Mouse (Mus musculus) limb, embryonic 15.5 days (tissue): ENCODE measurements around the gene Gm21885. TPM values are rescaled to one million over a fixed set of nuclear protein-coding genes. Genes with fewer than 3 reads are reported as not detected.
A peak's percentile ranks its signal among the peaks of the same experiment; 100 is the strongest.

Experiments
- ATAC-seq: fragments of 200-750 bp; cut with Nextera tagmentation; 2 replicates; pipeline ENCODE4 v1.8.0; 2017; ENCODE audit warnings: low read depth, moderate TSS enrichment; ENCODE audit not compliant: insufficient number of reproducible peaks, low FRiP score, low TSS enrichment
- H3K27ac ChIP-seq: fragments of 300-500 bp; sonication (generic); 2 replicates; pipeline ENCODE4 v1.5.1; 2015; ENCODE audit warnings: moderate library complexity, mild to moderate bottlenecking, inconsistent platforms
- H3K27me3 ChIP-seq: fragments of 300-500 bp; sonication (generic); 2 replicates; pipeline ENCODE4 v1.6.1; 2015; ENCODE audit warnings: inconsistent platforms
- H3K36me3 ChIP-seq: fragments of 300-500 bp; sonication (generic); 2 replicates; pipeline ENCODE4 v1.6.1; 2015; ENCODE audit warnings: inconsistent platforms
- H3K4me1 ChIP-seq: fragments of 300-500 bp; sonication (generic); 2 replicates; pipeline ENCODE4 v1.6.1; 2015; ENCODE audit warnings: inconsistent platforms
- H3K4me2 ChIP-seq: fragments of 300-500 bp; sonication (generic); 2 replicates; pipeline ENCODE4 v1.6.1; 2015; ENCODE audit warnings: mild to moderate bottlenecking, inconsistent platforms
- H3K4me3 ChIP-seq: fragments of 300-500 bp; sonication (generic); 2 replicates; pipeline ENCODE4 v1.5.1; 2015; ENCODE audit warnings: mild to moderate bottlenecking, inconsistent platforms
- H3K9ac ChIP-seq: fragments of 300-500 bp; sonication (generic); 2 replicates; pipeline ENCODE4 v1.6.1; 2015; ENCODE audit warnings: inconsistent platforms
- H3K9me3 ChIP-seq: fragments of 300-500 bp; sonication (generic); 2 replicates; pipeline ENCODE4 v1.6.1; 2016; ENCODE audit warnings: inconsistent platforms
- whole genome bisulfite sequencing: fragments of 180-500 bp; shearing (Covaris S2); methylation state at CpG from one replicate; pipeline ENCODE4 v1.1.7; 2015; 5-methylcytosine and 5-hydroxymethylcytosine counted together
- polyA plus RNA-seq: library from polyadenylated mRNA; unstranded; fragments of >200 nt; fragmentation: Nextera tagmentation; extraction: Ambion mirVana; gene quantifications from 2 replicates; pipeline ENCODE4 v1.2.1, GENCODE M21; 2015

The Gm21885 gene
- 0.19 TPM in 1 of 2 replicates, not detected in the other for polyA plus RNA-seq

GRCm38 (mm10) chr11:94281199-94282181, at the start of gene Gm21885:
Gm21885 (plus strand) TSS chr11:94281873.
- Histone ChIP-seq H3K4me1 (peaks cover 23% of the 10 kb centered on the region), H3K4me3 (no peak within 1 kb of the TSS), H3K9ac (no peak within 1 kb of the TSS), H3K27ac (peak within 1 kb of the TSS; percentile 35), H3K36me3 (peaks cover 25% of the 10 kb centered on the region), H3K4me2 (no peak within 1 kb of the TSS), H3K27me3 (no peaks in the 10 kb centered on the region), H3K9me3 (no peaks in the 10 kb centered on the region)
- 73% methylated on average over 11 of the region's 11 CpGs for WGBS
- ATAC-seq: no peak

- H3K9me3 ChIP-seq: no peaks in the 10 kb centered on the region
- H3K4me1 ChIP-seq: peaks cover 20% of the 10 kb centered on the region
- ATAC-seq: no peak
- WGBS: 87% methylated on average over 6 of the region's 6 CpGs
- no peaks in the 10 kb centered on the region for H3K36me3 ChIP-seq
- H3K4me2 ChIP-seq: no peak overlapping the region
- no peak overlapping the region for H3K9ac ChIP-seq
- no peaks in the 10 kb centered on the region for H3K27me3 ChIP-seq
- H3K27ac ChIP-seq: no peak overlapping the region
- no peak overlapping the region for H3K4me3 ChIP-seq
These were observed 48.3 kb upstream of the Gm21885 start for GRCm38 (mm10) chr11:94233405-94233804.

- Histone ChIP-seq H3K27ac (no peak overlapping the region), H3K4me1 (peaks cover 18% of the 10 kb centered on the region), H3K27me3 (no peaks in the 10 kb centered on the region), H3K9ac (no peak overlapping the region), H3K4me2 (no peak overlapping the region), H3K4me3 (no peak overlapping the region), H3K9me3 (no peaks in the 10 kb centered on the region), H3K36me3 (no peaks in the 10 kb centered on the region)
- no peak for ATAC-seq
- WGBS: 86% methylated on average over 12 of the region's 12 CpGs
These were observed 47.3 kb upstream of the Gm21885 start for GRCm38 (mm10) chr11:94234380-94234779.

- Histone ChIP-seq H3K4me2 (no peak overlapping the region), H3K4me3 (no peak overlapping the region), H3K9me3 (no peaks in the 10 kb centered on the region), H3K27me3 (no peaks in the 10 kb centered on the region), H3K9ac (no peak overlapping the region), H3K36me3 (no peaks in the 10 kb centered on the region), H3K27ac (no peak overlapping the region), H3K4me1 (peaks cover 19% of the 10 kb centered on the region)
- ATAC-seq: no peak
- WGBS: 84% methylated on average over 8 of the region's 8 CpGs
These were observed 46.8 kb upstream of the Gm21885 start for GRCm38 (mm10) chr11:94234857-94235256.

- Histone ChIP-seq H3K4me1 (peaks cover 22% of the 10 kb centered on the region), H3K36me3 (no peaks in the 10 kb centered on the region), H3K9ac (no peak overlapping the region), H3K4me2 (peak overlapping the region; percentile 32; the same call in 1 of the 2 replicates), H3K27me3 (no peaks in the 10 kb centered on the region), H3K9me3 (no peaks in the 10 kb centered on the region), H3K27ac (0 out of 2 replicates have a peak overlapping the region, but pooled peaks have one; percentile 14), H3K4me3 (no peak overlapping the region)
- WGBS: 21% methylated on average over 3 of the region's 3 CpGs
- peak; percentile 74 for ATAC-seq
These were observed 45.6 kb upstream of the Gm21885 start for GRCm38 (mm10) chr11:94236074-94236473.

- Histone ChIP-seq H3K4me3 (no peak overlapping the region), H3K27ac (no peak overlapping the region), H3K9ac (no peak overlapping the region), H3K4me1 (peaks cover 43% of the 10 kb centered on the region), H3K36me3 (no peaks in the 10 kb centered on the region), H3K27me3 (no peaks in the 10 kb centered on the region), H3K9me3 (no peaks in the 10 kb centered on the region), H3K4me2 (no peak overlapping the region)
- 93% methylated on average over 8 of the region's 8 CpGs for WGBS
- ATAC-seq: no peak
These were observed 42.9 kb upstream of the Gm21885 start for GRCm38 (mm10) chr11:94238786-94239185.

GRCm38 (mm10) chr11:94239706-94240105, 42.0 kb upstream of the Gm21885 start:
- Histone ChIP-seq H3K4me1 (peaks cover 52% of the 10 kb centered on the region), H3K27ac (no peak overlapping the region), H3K27me3 (no peaks in the 10 kb centered on the region), H3K9ac (no peak overlapping the region), H3K36me3 (no peaks in the 10 kb centered on the region), H3K9me3 (no peaks in the 10 kb centered on the region), H3K4me2 (no peak overlapping the region), H3K4me3 (no peak overlapping the region)
- WGBS: 36% methylated on average over 9 of the region's 9 CpGs
- no peak for ATAC-seq

GRCm38 (mm10) chr11:94242760-94243421, 38.8 kb upstream of the Gm21885 start:
- Histone ChIP-seq H3K4me3 (peak overlapping the region; percentile 29), H3K27me3 (no peaks in the 10 kb centered on the region), H3K36me3 (no peaks in the 10 kb centered on the region), H3K9ac (0 out of 2 replicates have a peak overlapping the region, but pooled peaks have one; percentile 26), H3K9me3 (no peaks in the 10 kb centered on the region), H3K4me2 (peak overlapping the region; percentile 55), H3K27ac (peak overlapping the region; percentile 84), H3K4me1 (peaks cover 76% of the 10 kb centered on the region)
- ATAC-seq: peak; percentile 26; the same call in 1 of the 2 replicates
- 1% methylated on average over 29 of the region's 29 CpGs for WGBS

- H3K9me3 ChIP-seq: no peaks in the 10 kb centered on the region
- H3K9ac ChIP-seq: no peak overlapping the region
- H3K27ac ChIP-seq: peak overlapping the region; percentile 84
- H3K36me3 ChIP-seq: no peaks in the 10 kb centered on the region
- no peak for ATAC-seq
- WGBS: 20% methylated on average over 15 of the region's 15 CpGs
- H3K27me3 ChIP-seq: no peaks in the 10 kb centered on the region
- H3K4me1 ChIP-seq: peaks cover 78% of the 10 kb centered on the region
- H3K4me3 ChIP-seq: peak overlapping the region; percentile 29
- H3K4me2 ChIP-seq: peak overlapping the region; percentile 55
These were observed 38.1 kb upstream of the Gm21885 start for GRCm38 (mm10) chr11:94243422-94244180.

GRCm38 (mm10) chr11:94244385-94244784, 37.3 kb upstream of the Gm21885 start:
- no peak overlapping the region for H3K4me3 ChIP-seq
- peak overlapping the region; percentile 93 for H3K27ac ChIP-seq
- peaks cover 76% of the 10 kb centered on the region for H3K4me1 ChIP-seq
- WGBS: 40% methylated on average over 9 of the region's 9 CpGs
- H3K36me3 ChIP-seq: no peaks in the 10 kb centered on the region
- no peak for ATAC-seq
- no peaks in the 10 kb centered on the region for H3K9me3 ChIP-seq
- H3K27me3 ChIP-seq: no peaks in the 10 kb centered on the region
- H3K4me2 ChIP-seq: no peak overlapping the region
- H3K9ac ChIP-seq: no peak overlapping the region
